Mouse (Mus musculus): ENCODE measurements around the gene Lhfpl4. TPM values are rescaled to one million over a fixed set of nuclear protein-coding genes. Genes with fewer than 3 reads are reported as not detected.

Gene Lhfpl4
- 0.16 and 0.20 TPM in 2 replicates for polyA plus RNA-seq (2012; ENCODE audit: low replicate concordance)

DNA sequence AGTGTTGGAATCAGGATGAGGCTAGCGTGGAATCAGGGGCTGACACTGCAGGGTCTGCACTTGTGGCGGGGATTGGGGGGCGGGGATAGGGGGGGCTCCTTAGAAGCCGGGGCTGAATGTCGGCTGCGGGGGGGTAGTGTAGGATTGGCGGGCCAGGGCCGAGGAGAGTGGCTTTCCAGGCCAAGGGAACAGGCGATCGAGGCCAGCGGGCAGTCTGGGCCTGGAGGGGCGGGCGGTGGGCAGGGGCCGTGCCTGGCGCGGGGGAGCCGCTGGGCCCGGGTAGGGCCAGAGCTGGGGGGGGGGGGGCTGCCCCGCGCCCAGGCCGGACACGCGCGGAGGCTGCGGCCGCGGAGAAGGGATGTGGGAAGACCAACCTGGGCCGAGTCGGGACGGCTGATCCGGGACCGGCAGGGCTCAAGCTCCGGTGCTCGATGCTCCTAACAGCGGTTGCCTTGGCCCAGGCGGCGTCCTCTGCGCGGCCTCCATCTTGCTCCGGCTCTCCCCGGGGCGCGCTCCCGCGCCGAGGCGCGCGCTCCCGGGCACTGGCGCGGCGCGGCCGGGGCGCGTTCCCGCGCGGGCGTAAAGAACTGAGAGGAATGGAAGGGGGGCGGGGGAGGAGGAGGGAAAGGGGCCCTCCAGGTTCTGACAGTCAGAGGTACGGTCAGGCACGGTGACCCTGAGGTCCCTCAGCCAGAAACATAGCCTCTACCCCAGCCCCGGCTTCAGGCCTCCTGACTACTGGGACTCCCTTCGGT lies at the start of gene Lhfpl4:
Gene Lhfpl4, minus strand, starts transcription at position 544 of the 755 bp plus-strand sequence.

DNA sequence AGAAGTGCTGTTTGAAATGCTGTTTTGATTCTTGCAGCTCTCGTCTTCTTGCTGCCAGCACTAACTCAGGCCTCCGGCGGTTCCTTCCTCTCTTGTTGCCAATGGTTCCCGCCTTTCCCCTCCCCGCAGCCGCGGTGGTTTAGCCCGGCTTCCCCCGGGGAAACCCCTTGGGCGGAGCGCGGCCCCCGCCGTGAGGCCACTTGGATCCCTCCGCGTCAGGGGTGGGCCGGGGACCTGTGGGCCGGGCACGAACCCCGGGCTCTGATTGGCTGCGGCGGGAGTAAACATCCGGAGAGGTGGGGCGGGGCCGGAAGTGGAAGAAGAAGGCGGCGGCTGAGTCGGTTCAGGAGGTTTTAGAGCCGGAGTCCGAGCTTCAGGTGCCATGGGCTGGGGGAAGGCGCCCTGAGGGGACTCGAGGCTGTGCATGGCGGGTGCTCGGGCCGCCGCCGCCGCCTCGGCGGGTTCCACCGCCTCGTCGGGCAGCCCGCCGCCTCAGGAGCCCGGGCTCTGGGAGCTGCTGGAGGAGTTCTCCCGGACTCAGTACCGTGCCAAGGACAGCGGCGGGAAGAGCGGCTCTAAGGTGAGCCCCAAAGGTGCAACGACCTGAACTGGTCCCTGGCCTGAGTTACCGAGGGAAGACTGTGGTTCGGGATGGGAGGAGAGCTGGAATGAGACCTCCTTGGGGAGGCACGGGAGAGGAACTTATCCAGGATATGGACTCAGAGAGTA lies 42.5 kb upstream of the Lhfpl4 start, which contains the start of gene Mtmr14:
Gene Mtmr14, plus strand, starts transcription at position 302 of the 729 bp plus-strand sequence.

Other genes starting within 250 kb of the Lhfpl4 start
- gene Srgap3, start 248.1 kb downstream of the Lhfpl4 start, polyA plus RNA-seq (2012; ENCODE audit: low replicate concordance) = 2.9 and 4.2 TPM in 2 replicates
- gene Thumpd3, start 149.2 kb downstream of the Lhfpl4 start, polyA plus RNA-seq (2012; ENCODE audit: low replicate concordance) = 3.6 and 5.4 TPM in 2 replicates
- gene Setd5, start 118.0 kb downstream of the Lhfpl4 start, polyA plus RNA-seq (2012; ENCODE audit: low replicate concordance) = 62.6 and 103 TPM in 2 replicates
- 88.1 and 106 TPM in 2 replicates for gene Mtmr14, start 42.5 kb upstream of the Lhfpl4 start, polyA plus RNA-seq (2012; ENCODE audit: low replicate concordance)
- 0.08 and 0.11 TPM in 2 replicates for gene Cpne9, start 86.9 kb upstream of the Lhfpl4 start, polyA plus RNA-seq (2012; ENCODE audit: low replicate concordance)
- 36.5 and 95.3 TPM in 2 replicates for gene Brpf1, start 111.8 kb upstream of the Lhfpl4 start, polyA plus RNA-seq (2012; ENCODE audit: low replicate concordance)
- 8.4 and 10.8 TPM in 2 replicates for gene Ogg1, start 131.6 kb upstream of the Lhfpl4 start, polyA plus RNA-seq (2012; ENCODE audit: low replicate concordance)
- gene Camk1, start 148.6 kb upstream of the Lhfpl4 start, polyA plus RNA-seq (2012; ENCODE audit: low replicate concordance) = 8.6 and 13.3 TPM in 2 replicates
- gene Tada3, start 182.5 kb upstream of the Lhfpl4 start, polyA plus RNA-seq (2012; ENCODE audit: low replicate concordance) = 44.8 and 81.1 TPM in 2 replicates
- 255 and 685 TPM in 2 replicates for gene Arpc4, start 182.7 kb upstream of the Lhfpl4 start, polyA plus RNA-seq (2012; ENCODE audit: low replicate concordance)
- 18.3 and 25.1 TPM in 2 replicates for gene Ttll3, start 193.9 kb upstream of the Lhfpl4 start, polyA plus RNA-seq (2012; ENCODE audit: low replicate concordance)
- 78.3 and 88.5 TPM in 2 replicates for gene Rpusd3, start 224.0 kb upstream of the Lhfpl4 start, polyA plus RNA-seq (2012; ENCODE audit: low replicate concordance)
- gene Cidec, start 240.4 kb upstream of the Lhfpl4 start, polyA plus RNA-seq (2012; ENCODE audit: low replicate concordance) = not detected in 2 replicates
- gene Jagn1, start 247.2 kb upstream of the Lhfpl4 start, polyA plus RNA-seq (2012; ENCODE audit: low replicate concordance) = 7.8 and 9.2 TPM in 2 replicates